Mouse (Mus musculus): ENCODE results near the gene Gatad2b. TPM values are rescaled to one million over a fixed set of nuclear protein-coding genes. Genes with fewer than 3 reads are reported as not detected.

Gene Gatad2b
- total and polyA plus RNA-seq, 3 experiments, result 8.4 to 22.6 (median 8.9) TPM

DNA sequence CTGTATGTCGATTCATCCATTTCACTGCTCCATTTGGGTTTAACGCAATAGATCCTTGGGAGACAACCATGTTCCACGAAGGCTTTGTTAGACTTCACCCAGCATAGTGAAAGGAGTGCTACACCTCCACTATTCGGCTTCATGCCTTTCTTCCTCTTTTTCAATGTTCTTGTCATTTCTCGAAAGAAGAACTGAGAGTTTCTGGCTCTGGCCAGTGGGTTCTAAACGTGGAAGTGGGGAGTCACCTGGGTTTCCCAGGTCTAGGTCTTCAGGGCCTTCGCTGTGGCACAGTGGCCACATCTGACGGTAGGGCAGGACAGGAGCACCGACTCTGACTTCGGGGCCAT lies 28.3 kb upstream of the Gatad2b start (continued):
- TF ChIP-seq ELF1 (IDR thresholded peaks at IDR 0.05; ENCODE audit: low read depth, low read length) (peak; percentile 73), SMC3 (IDR thresholded peaks at IDR 0.05; ENCODE audit: low read depth, low read length) (no peak), TBP (conservative IDR thresholded peaks at IDR 0.05; ENCODE audit: low read depth, low read length) (peak; percentile 75; the same call in 1 of the 2 replicates), CHD2 (IDR thresholded peaks at IDR 0.05; ENCODE audit: low read length) (peak; percentile 94), CTCF (conservative IDR thresholded peaks at IDR 0.05 in 1 of 2, IDR thresholded peaks at IDR 0.05 in 1 of 2; ENCODE audit: low read depth in 2 of 2, low read length in 2 of 2) (no peak), TCF12 (IDR thresholded peaks at IDR 0.05; ENCODE audit: low read depth, low read length) (peak; percentile 99), RAD21 (IDR thresholded peaks at IDR 0.05; ENCODE audit: low read depth, low read length) (no peak; the same call in 1 of the 2 replicates), ZMIZ1 (IDR thresholded peaks at IDR 0.05; ENCODE audit: low read depth, low read length) (peak; percentile 61), JUND (conservative IDR thresholded peaks at IDR 0.05; ENCODE audit: low read depth, low read length) (peak; percentile 32; the same call in 1 of the 2 replicates), EP300 (IDR thresholded peaks at IDR 0.05; ENCODE audit: low read length) (peak; percentile 100)

- in situ Hi-C loops (cut with MboI; ENCODE audit: low pct_ligation_motif_present, low pct_unique_long_range_greater_than_20kb, low sequenced_read_pairs) (no loop called here), dilution Hi-C loops (cut with MboI; ENCODE audit: extremely low pct_ligation_motif_present, extremely low pct_unique_long_range_greater_than_20kb, low sequenced_read_pairs) (no loop called here)
- peak within 1 kb of the TSS; percentile 76 to 92 (median 90) for H3K4me3 ChIP-seq (replicated peaks in 1 of 3; ENCODE audit: low read depth in 2 of 3, low read length in 2 of 3, poor library complexity in 1 of 3)
- H3K4me1 ChIP-seq (ENCODE audit: control insufficient read depth in 1 of 2, insufficient read depth in 2 of 2), result peaks cover 31 to 61% of the 10 kb centered on the region in 2 experiments
- peak within 1 kb of the TSS; percentile 99 for H3K9ac ChIP-seq (ENCODE audit: insufficient read depth, low read depth)
- H3K79me2 ChIP-seq (replicated peaks; ENCODE audit: control insufficient read depth, extremely low read depth, insufficient read depth, poor library complexity, severe bottlenecking), result peaks cover 28% of the 10 kb centered on the region
- H3K36me3 ChIP-seq (replicated peaks in 1 of 2; ENCODE audit: control insufficient read depth in 1 of 2, insufficient read depth in 1 of 2, low read length in 1 of 2), result peaks cover 57 to 69% of the 10 kb centered on the region in 2 experiments
- peak within 1 kb of the TSS; percentile 63 for H3K4me2 ChIP-seq (ENCODE audit: insufficient read depth, low read depth, poor library complexity, severe bottlenecking)
- no peaks in the 10 kb centered on the region for H3K9me3 ChIP-seq (replicated peaks; ENCODE audit: low read length)
- no peaks in the 10 kb centered on the region for H3K27me3 ChIP-seq (replicated peaks)
- peak within 1 kb of the TSS; percentile 98 for H3K27ac ChIP-seq (ENCODE audit: insufficient read depth, low read depth)
- peak; percentile 95 for DNase-seq (ENCODE audit: extremely low read depth)
- TF ChIP-seq MAX (IDR thresholded peaks at IDR 0.05; ENCODE audit: low read length) (no peak; the same call in 1 of the 2 replicates), POLR2A (IDR thresholded peaks at IDR 0.05; ENCODE audit: low read depth, low read length) (peak; percentile 68), TBP (conservative IDR thresholded peaks at IDR 0.05; ENCODE audit: low read depth, low read length) (peak; percentile 79; the same call in 1 of the 2 replicates), CHD1 (IDR thresholded peaks at IDR 0.05; ENCODE audit: low read depth, low read length) (no peak; the same call in 1 of the 2 replicates), ZC3H11A (IDR thresholded peaks at IDR 0.05; ENCODE audit: low read depth, low read length) (no peak), MAFK (IDR thresholded peaks at IDR 0.05; ENCODE audit: insufficient replicate concordance, low read length) (no peak), E2F4 (IDR thresholded peaks at IDR 0.05; ENCODE audit: insufficient replicate concordance, low read depth, low read length) (no peak), RAD21 (IDR thresholded peaks at IDR 0.05; ENCODE audit: low read depth, low read length) (peak; percentile 18; the same call in 1 of the 2 replicates), MEF2A (IDR thresholded peaks at IDR 0.05; ENCODE audit: borderline replicate concordance, low read depth, low read length) (peak; percentile 71; the same call in 1 of the 2 replicates), HCFC1 (IDR thresholded peaks at IDR 0.05; ENCODE audit: low read depth, low read length) (peak; percentile 37; the same call in 1 of the 2 replicates), ELF1 (IDR thresholded peaks at IDR 0.05; ENCODE audit: low read depth, low read length) (peak; percentile 79), ZMIZ1 (IDR thresholded peaks at IDR 0.05; ENCODE audit: low read depth, low read length) (peak; percentile 63), USF1 (IDR thresholded peaks at IDR 0.05; ENCODE audit: low read depth, low read length) (peak; percentile 75), MYC (IDR thresholded peaks at IDR 0.05; ENCODE audit: low read depth, low read length) (no peak), MXI1 (IDR thresholded peaks at IDR 0.05; ENCODE audit: low read depth, low read length) (peak; percentile 87), CHD2 (IDR thresholded peaks at IDR 0.05; ENCODE audit: low read length) (0 out of 2 replicates have a peak, but pooled peaks have one; percentile 34), RCOR1 (conservative IDR thresholded peaks at IDR 0.05; ENCODE audit: low read depth, low read length) (peak; percentile 49; the same call in 1 of the 2 replicates), EP300 (IDR thresholded peaks at IDR 0.05; ENCODE audit: low read length) (peak; percentile 81), GABPA (IDR thresholded peaks at IDR 0.05; ENCODE audit: insufficient replicate concordance, low read depth, low read length) (no peak), ZNF384 (IDR thresholded peaks at IDR 0.05; ENCODE audit: low read depth, low read length) (no peak), USF2 (conservative IDR thresholded peaks at IDR 0.05; ENCODE audit: low read depth, low read length) (no peak), ETS1 (conservative IDR thresholded peaks at IDR 0.05; ENCODE audit: low read depth, low read length) (peak; percentile 89), SIN3A (IDR thresholded peaks at IDR 0.05; ENCODE audit: low read length) (peak; percentile 75), BHLHE40 (IDR thresholded peaks at IDR 0.05; ENCODE audit: low read depth, low read length) (peak; percentile 92), SMC3 (IDR thresholded peaks at IDR 0.05; ENCODE audit: low read depth, low read length) (peak; percentile 48), NRF1 (IDR thresholded peaks at IDR 0.05; ENCODE audit: low read depth, low read length) (peak; percentile 48), CTCF (conservative IDR thresholded peaks at IDR 0.05 in 1 of 2, IDR thresholded peaks at IDR 0.05 in 1 of 2; ENCODE audit: low read depth in 2 of 2, low read length in 2 of 2) (peak; percentile 11 to 77; a peak in 2 of 4 replicates), UBTF (IDR thresholded peaks at IDR 0.05; ENCODE audit: low read depth, low read length) (peak; percentile 93; the same call in 1 of the 2 replicates), PAX5 (IDR thresholded peaks at IDR 0.05; ENCODE audit: low read length) (no peak), JUN (IDR thresholded peaks at IDR 0.05; ENCODE audit: insufficient read depth, low read depth, low read length) (no peak), JUND (conservative IDR thresholded peaks at IDR 0.05; ENCODE audit: low read depth, low read length) (no peak), IRF4 (IDR thresholded peaks at IDR 0.05; ENCODE audit: low read depth, low read length) (peak; percentile 94)
Observed at GRCm38 (mm10) chr3:90265034-90265931, 27.7 kb upstream of the Gatad2b start, which contains the start of gene Dennd4b. Dennd4b (plus strand) TSS chr3:90265185.
